Mouse (Mus musculus) heart, embryonic 16.5 days (tissue): ENCODE data around the gene Acr. TPM values are rescaled to one million over a fixed set of nuclear protein-coding genes. Genes with fewer than 3 reads are reported as not detected.

Experiments
- ATAC-seq: fragments of 200-750 bp; cut with Nextera tagmentation; replicated peaks from 2 replicates; pipeline ENCODE4 v1.8.0; 2017; ENCODE audit warnings: moderate number of reproducible peaks; ENCODE audit not compliant: insufficient read depth, low FRiP score; ENCODE audit errors: extremely low read depth
- H3K27ac ChIP-seq: fragments of 300-500 bp; sonication (generic); 2 replicates; pipeline ENCODE4 v1.5.1; 2014; ENCODE audit warnings: mild to moderate bottlenecking, low read length, control low read depth, moderate library complexity
- H3K27me3 ChIP-seq: fragments of 300-500 bp; sonication (generic); 2 replicates; pipeline ENCODE4 v1.6.1; 2014; ENCODE audit warnings: low read length, mixed read lengths; ENCODE audit not compliant: control insufficient read depth, insufficient read depth
- H3K36me3 ChIP-seq: fragments of 300-500 bp; sonication (generic); 2 replicates; pipeline ENCODE4 v1.6.1; 2014; ENCODE audit not compliant: control insufficient read depth, insufficient read depth
- H3K4me1 ChIP-seq: fragments of 300-500 bp; sonication (generic); 2 replicates; pipeline ENCODE4 v1.6.1; 2014; ENCODE audit warnings: low read length, mixed read lengths; ENCODE audit not compliant: control insufficient read depth, insufficient read depth
- H3K4me2 ChIP-seq: fragments of 300-500 bp; sonication (generic); 2 replicates; pipeline ENCODE4 v1.6.1; 2014; ENCODE audit warnings: low read depth, mild to moderate bottlenecking, control low read depth, low read length
- H3K4me3 ChIP-seq: fragments of 300-500 bp; sonication (generic); 2 replicates; pipeline ENCODE4 v1.5.1; 2014; ENCODE audit warnings: mild to moderate bottlenecking, control low read depth, low read length
- H3K9ac ChIP-seq: fragments of 300-500 bp; sonication (generic); 2 replicates; pipeline ENCODE4 v1.6.1; 2014; ENCODE audit warnings: low read length, control low read depth
- H3K9me3 ChIP-seq: fragments of 300-500 bp; sonication (generic); replicated peaks from 2 replicates; pipeline ENCODE4 v1.6.1; 2016; ENCODE audit warnings: low read length; ENCODE audit not compliant: control insufficient read depth
- WGBS: fragments of 180-500 bp; shearing (Covaris S2); extraction: QIAGEN DNeasy Blood & Tissue Kit; methylation state at CpG from one replicate; pipeline ENCODE4 v1.1.7; 2014; 5-methylcytosine and 5-hydroxymethylcytosine counted together
- polyA plus RNA-seq: library from polyadenylated mRNA; unstranded; fragments of >200 nt; fragmentation: Nextera tagmentation; extraction: Ambion mirVana; gene quantifications from 2 replicates; pipeline ENCODE4 v1.2.1, GENCODE M21; 2015

The Acr gene
- polyA plus RNA-seq: 0.16 and 0.22 TPM in 2 replicates

DNA sequence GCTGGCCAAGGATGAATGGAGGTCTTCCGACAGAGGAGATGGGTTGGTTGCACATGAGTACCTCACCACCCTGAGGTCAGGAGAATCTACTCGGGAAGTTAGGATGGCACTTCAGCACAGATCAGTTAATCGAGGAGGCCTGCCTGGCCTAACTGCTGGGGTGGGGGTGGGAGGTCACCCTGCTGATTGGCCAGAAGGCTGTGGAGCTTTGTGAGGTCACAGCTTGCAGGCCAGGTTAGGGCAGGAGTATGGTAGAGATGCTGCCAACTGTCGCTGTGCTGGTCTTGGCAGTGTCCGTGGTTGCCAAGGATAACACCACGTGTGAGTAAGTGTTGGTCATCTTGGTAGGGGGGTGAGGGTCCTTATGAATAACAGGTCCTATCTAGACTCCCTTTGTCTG, at the start of gene Acr:
Gene Acr, plus strand, starts transcription at position 213 of the 400 bp plus-strand sequence.
- Histone ChIP-seq H3K27me3 (no peaks in the 10 kb centered on the region), H3K27ac (no peak within 1 kb of the TSS), H3K4me1 (no peaks in the 10 kb centered on the region), H3K36me3 (no peaks in the 10 kb centered on the region), H3K4me3 (no peak within 1 kb of the TSS), H3K9me3 (no peaks in the 10 kb centered on the region), H3K9ac (no peak within 1 kb of the TSS), H3K4me2 (no peak within 1 kb of the TSS)
- WGBS: 79% methylated on average over 6 of the region's 6 CpGs
- no peak for ATAC-seq

DNA sequence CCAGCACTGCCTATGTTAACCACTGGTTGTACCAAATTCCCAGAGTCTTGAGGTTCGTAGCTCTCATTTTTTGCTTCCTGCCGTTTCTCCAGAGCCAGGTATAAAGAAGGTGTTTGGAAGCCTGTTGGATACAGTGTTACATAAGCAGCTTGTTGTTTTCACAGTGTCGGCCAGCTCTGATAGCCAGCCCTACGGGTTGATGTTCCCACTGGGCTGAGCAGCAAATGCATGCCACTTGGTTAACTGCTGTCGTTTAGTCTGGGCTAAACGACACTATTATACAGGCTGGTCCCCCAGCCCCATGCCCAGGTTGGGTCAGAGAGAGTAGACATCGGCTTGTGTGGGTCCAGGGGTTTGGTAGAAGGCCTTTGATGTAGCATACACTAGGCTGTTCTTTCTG, 46.2 kb upstream of the Acr start:
- no peaks in the 10 kb centered on the region for H3K36me3 ChIP-seq
- H3K4me3 ChIP-seq: no peak overlapping the region
- WGBS: 62% methylated on average over 7 of the region's 7 CpGs
- H3K4me1 ChIP-seq: peaks cover 4% of the 10 kb centered on the region
- no peak overlapping the region for H3K27ac ChIP-seq
- H3K4me2 ChIP-seq: no peak overlapping the region
- no peak for ATAC-seq
- H3K9ac ChIP-seq: no peak overlapping the region
- H3K27me3 ChIP-seq: peaks cover 40% of the 10 kb centered on the region
- no peaks in the 10 kb centered on the region for H3K9me3 ChIP-seq

DNA sequence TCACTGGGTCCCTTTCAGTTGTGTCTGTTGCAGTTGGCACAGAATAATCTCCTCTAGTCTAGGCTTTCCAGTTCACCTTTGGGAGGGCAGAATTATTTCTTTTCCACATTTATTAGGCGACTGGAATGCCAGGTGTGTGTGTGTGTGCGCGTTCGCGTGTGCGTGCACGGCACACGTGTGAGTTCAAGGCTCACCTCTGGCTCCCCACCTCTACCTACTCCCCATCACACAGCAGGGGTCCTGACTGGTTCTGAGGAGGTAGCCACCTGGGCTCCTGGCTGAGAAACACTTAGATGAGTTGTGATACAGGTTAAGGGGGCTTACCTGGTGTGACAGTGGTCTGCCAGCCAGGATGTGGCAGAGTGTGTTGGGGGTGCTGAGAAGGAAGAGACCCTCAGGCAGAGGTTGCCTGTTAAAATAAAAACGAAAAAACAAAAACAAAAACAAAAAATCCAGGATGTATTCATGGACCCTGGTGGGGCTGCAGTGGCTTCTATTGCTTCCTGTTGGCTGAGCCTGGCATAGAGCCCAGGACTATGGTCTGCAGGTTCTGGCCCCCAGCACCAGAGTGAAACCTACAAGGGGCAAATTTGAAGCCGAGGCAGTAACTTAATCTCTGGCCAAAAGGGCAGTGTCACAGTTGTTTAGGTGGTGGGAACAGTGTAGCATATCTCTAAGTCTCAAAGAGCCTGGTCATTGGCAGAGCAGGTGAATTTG, 45.4 kb upstream of the Acr start:
- Histone ChIP-seq H3K9ac (no peak overlapping the region), H3K36me3 (no peaks in the 10 kb centered on the region), H3K27me3 (peaks cover 40% of the 10 kb centered on the region), H3K4me1 (peaks cover 4% of the 10 kb centered on the region), H3K27ac (no peak overlapping the region), H3K4me3 (no peak overlapping the region), H3K4me2 (no peak overlapping the region), H3K9me3 (no peaks in the 10 kb centered on the region)
- 78% methylated on average over 10 of the region's 10 CpGs for WGBS
- ATAC-seq: no peak

DNA sequence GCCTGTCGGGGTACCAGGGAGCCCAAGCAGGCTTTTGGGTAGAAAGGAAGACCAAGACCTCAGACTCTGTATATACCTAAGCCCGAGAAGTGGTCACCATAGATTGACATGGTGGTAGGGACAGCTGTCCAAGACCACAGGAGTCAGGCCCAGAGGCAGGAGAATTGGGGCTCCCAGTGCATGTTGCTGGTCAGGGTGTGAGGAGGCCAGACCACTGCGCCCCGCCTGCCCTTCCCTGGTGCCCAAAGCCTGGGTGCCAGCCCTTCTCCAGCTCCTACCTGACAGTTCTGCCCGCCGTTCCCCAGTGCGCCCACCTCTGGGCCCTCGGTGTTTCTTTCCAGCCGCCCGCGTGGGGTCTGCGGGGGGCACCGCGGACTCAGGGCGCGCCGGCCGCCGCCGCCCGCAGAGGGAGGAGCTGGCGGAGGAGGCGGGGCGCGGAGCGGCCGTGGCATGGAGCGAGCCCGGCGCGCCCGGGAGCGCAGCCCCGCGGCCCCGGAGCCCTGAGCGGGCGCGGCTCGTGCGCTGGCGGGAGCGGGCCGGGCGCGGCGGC, 44.8 kb upstream of the Acr start:
- H3K4me2 ChIP-seq: peak overlapping the region; percentile 89
- WGBS: 17% methylated on average over 42 of the region's 47 CpGs
- peaks cover 40% of the 10 kb centered on the region for H3K27me3 ChIP-seq
- peak overlapping the region; percentile 60 for H3K4me3 ChIP-seq
- H3K4me1 ChIP-seq: peaks cover 4% of the 10 kb centered on the region
- H3K36me3 ChIP-seq: no peaks in the 10 kb centered on the region
- no peak overlapping the region for H3K27ac ChIP-seq
- no peaks in the 10 kb centered on the region for H3K9me3 ChIP-seq
- ATAC-seq: peak; percentile 37; the same call in 1 of the 2 replicates
- H3K9ac ChIP-seq: peak overlapping the region; percentile 30; the same call in 1 of the 2 replicates

DNA sequence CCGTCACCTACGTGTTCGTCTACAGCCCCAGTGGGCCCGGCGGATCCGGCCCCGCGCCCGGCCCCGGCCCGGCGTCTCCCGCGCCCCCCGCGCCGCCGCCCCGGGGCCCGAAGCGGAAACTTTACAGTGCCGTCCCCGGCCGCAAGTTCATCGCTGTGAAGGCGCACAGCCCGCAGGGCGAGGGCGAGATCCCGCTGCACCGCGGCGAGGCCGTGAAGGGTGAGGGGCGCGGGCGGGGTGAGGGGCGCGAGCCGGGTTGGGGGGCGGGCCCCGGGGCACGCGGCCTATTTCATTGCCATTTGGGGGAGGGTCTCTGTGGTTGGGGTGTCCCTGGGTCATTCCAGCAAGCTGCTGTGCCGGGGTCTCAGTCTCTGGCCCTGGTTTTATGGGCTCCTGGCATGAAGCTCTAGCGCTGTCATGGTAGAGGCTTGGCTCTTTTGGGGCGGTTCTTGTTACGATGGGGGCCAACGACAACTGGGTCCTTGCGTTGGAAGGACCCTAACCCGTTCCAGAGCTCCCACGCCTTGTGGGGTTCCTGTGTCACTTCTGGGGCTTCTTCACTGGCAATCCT, 44.0 kb upstream of the Acr start:
- Histone ChIP-seq H3K4me2 (peak overlapping the region; percentile 89), H3K27me3 (peaks cover 40% of the 10 kb centered on the region), H3K27ac (no peak overlapping the region), H3K36me3 (no peaks in the 10 kb centered on the region), H3K4me3 (peak overlapping the region; percentile 60), H3K9me3 (no peaks in the 10 kb centered on the region), H3K9ac (peak overlapping the region; percentile 64), H3K4me1 (peaks cover 4% of the 10 kb centered on the region)
- WGBS: 32% methylated on average over 49 of the region's 52 CpGs
- no peak for ATAC-seq

DNA sequence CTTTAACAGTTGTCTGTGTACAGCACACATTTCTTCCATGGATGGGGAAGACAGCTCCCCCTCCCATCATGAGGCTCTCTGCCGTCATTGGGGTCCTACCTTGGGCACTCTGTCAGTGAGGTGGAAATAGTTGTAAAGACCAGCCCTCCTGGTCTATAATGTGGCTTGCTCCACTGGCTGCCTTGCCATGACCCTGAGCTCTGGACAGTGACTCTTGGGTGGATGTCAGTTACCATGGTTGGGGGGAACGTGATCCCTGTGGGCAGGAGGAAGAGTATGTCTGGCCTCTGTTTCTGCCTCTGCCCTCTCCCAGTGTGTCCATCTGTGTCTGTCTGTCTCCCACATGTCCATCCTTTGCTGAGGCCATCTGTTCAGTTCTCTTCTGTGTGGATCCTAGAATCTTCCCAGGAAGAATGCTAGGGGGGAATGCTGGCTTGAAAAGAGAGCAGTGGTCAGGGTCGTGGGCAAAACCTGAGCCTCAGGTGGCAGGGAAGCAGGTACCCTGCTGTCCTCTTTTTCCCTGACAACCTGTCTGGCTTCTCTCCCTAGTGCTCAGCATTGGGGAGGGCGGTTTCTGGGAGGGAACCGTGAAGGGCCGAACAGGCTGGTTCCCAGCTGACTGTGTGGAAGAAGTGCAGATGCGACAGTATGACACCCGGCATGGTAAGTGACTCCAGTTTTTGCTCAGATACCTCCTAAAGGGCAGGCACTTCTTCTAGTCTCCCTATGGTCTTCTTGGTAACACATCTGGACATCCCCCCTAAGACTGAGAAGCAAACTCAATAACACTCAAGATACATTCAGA, 43.3 kb upstream of the Acr start:
- H3K36me3 ChIP-seq: no peaks in the 10 kb centered on the region
- H3K9ac ChIP-seq: no peak overlapping the region
- H3K4me3 ChIP-seq: no peak overlapping the region; the same call in 1 of the 2 replicates
- ATAC-seq: no peak
- WGBS: 72% methylated on average over 8 of the region's 8 CpGs
- H3K4me1 ChIP-seq: peaks cover 4% of the 10 kb centered on the region
- H3K27ac ChIP-seq: no peak overlapping the region
- no peak overlapping the region; the same call in 1 of the 2 replicates for H3K4me2 ChIP-seq
- peaks cover 40% of the 10 kb centered on the region for H3K27me3 ChIP-seq
- H3K9me3 ChIP-seq: no peaks in the 10 kb centered on the region

DNA sequence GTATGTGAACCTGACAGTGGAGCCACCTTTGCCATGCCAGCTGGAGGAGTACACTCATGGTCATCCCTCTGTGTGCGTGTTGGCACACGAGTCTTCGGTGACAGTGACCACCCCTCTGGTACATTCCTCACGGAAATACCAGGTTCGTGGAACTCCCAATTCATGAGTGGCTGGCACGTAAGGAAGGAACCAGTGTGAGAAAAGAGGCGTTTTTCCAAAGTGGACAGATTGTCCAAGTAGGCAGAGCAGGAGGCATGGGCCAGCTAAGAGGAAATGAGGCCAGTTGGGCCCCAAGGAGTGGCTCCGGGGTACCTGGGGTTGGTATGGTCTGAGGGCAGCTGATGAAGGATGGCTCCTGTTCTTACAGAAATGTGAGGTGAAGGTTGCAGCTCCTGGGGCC, 42.7 kb upstream of the Acr start:
- no peak for ATAC-seq
- Histone ChIP-seq H3K9me3 (no peaks in the 10 kb centered on the region), H3K27me3 (peaks cover 40% of the 10 kb centered on the region), H3K36me3 (no peaks in the 10 kb centered on the region), H3K4me3 (no peak overlapping the region), H3K9ac (no peak overlapping the region), H3K27ac (no peak overlapping the region), H3K4me2 (no peak overlapping the region), H3K4me1 (peaks cover 4% of the 10 kb centered on the region)
- 84% methylated on average over 8 of the region's 8 CpGs for WGBS

DNA sequence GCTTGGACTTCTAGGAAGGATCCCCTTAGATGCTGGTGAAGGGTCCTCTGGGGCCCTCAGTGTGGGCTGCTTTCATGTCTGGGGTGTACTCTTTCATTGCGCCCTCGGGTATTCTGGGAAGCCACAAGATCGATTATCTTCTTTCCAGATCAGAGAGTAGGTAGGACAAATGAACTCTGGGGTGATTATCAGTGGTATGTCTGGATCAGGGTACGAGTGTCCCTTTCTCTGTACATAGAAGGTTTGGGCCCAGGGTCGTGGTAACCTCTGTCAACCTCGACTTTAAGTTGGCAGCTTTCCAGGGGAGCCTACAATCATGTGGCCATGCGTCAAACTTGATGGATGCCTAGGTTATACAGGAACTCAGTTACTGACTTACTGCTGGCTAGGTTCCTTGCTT, 42.2 kb upstream of the Acr start:
- peaks cover 4% of the 10 kb centered on the region for H3K4me1 ChIP-seq
- no peaks in the 10 kb centered on the region for H3K36me3 ChIP-seq
- peaks cover 40% of the 10 kb centered on the region for H3K27me3 ChIP-seq
- H3K27ac ChIP-seq: no peak overlapping the region
- H3K4me2 ChIP-seq: no peak overlapping the region
- 57% methylated on average over 7 of the region's 7 CpGs for WGBS
- H3K9ac ChIP-seq: no peak overlapping the region
- no peak for ATAC-seq
- no peaks in the 10 kb centered on the region for H3K9me3 ChIP-seq
- no peak overlapping the region for H3K4me3 ChIP-seq
